Mouse (Mus musculus): ENCODE results near the gene Rps6ka1. TPM values are rescaled to one million over a fixed set of nuclear protein-coding genes. Genes with fewer than 3 reads are reported as not detected.

The Rps6ka1 gene
- 14.3 and 18.3 TPM in 2 replicates for polyA plus RNA-seq (2012; rRNA removed)

DNA sequence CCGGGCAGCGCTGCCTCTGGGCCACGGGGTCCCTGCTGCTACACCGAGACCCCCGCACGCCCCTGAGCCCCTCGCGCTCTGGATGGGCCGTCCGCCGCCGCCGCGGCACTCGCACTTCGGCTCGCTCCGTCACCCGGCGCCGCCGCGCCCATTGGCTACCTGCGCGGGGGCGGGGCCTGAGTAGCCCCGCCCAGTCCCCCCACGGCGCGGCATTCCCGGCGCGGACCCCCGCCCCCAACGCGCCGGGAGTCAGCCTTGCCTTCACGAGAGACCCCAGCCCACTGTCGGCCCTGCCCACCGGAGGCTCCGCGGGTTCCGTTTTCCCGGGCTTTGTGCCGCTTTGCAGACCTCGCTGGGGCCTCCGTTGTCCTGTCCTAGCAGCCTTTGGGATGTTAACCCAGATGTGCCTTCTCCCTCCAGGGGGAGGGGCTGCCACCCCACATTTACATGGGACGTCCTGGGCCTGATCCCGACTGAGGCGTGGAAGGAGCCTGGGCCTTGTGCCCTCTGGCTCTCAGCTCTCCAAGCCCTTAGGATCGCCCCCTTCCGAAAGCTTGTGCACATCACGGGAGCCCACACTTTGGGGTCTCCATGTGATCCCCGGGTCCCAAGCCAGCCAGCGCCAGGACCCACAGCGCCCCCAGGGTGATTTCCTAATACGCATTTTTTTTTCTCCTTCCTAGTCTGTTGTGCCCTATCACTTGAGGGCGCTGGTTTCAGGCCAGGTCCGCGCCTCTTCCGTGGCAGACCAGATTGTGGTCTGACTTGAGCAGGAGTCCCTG lies at the start of gene Rps6ka1:
Rps6ka1 (minus strand) TSS at position 126 of the 782 bp plus-strand sequence.

Other genes with a start within 250 kb of the Rps6ka1 start
- 31.6 and 33.7 TPM in 2 replicates for gene Zdhhc18, start 237.6 kb downstream of the Rps6ka1 start, polyA plus RNA-seq (2012; rRNA removed)
- gene Pigv, start 215.2 kb downstream of the Rps6ka1 start, polyA plus RNA-seq (2012; rRNA removed) = 11.5 and 11.7 TPM in 2 replicates
- gene Arid1a, start 131.0 kb downstream of the Rps6ka1 start, polyA plus RNA-seq (2012; rRNA removed) = 89.4 and 90.0 TPM in 2 replicates
- 735 and 855 TPM in 2 replicates for gene Hmgn2, start 80.9 kb upstream of the Rps6ka1 start, polyA plus RNA-seq (2012; rRNA removed)
- 48.2 and 49.5 TPM in 2 replicates for gene Dhdds, start 113.1 kb upstream of the Rps6ka1 start, polyA plus RNA-seq (2012; rRNA removed)
- 0.32 and 0.36 TPM in 2 replicates for gene Lin28a, start 131.0 kb upstream of the Rps6ka1 start, polyA plus RNA-seq (2012; rRNA removed)
- gene Zfp683, start 166.0 kb upstream of the Rps6ka1 start, polyA plus RNA-seq (2012; rRNA removed) = 0.04 TPM in 1 of 2 replicates, not detected in the other
- 1.2 and 2.1 TPM in 2 replicates for gene Crybg2, start 173.0 kb upstream of the Rps6ka1 start, polyA plus RNA-seq (2012; rRNA removed)
- gene Cd52, start 207.3 kb upstream of the Rps6ka1 start, polyA plus RNA-seq (2012; rRNA removed) = 7.7 and 8.2 TPM in 2 replicates
- 23.9 and 27.0 TPM in 2 replicates for gene Ubxn11, start 214.8 kb upstream of the Rps6ka1 start, polyA plus RNA-seq (2012; rRNA removed)
- gene Sh3bgrl3, start 241.0 kb upstream of the Rps6ka1 start, polyA plus RNA-seq (2012; rRNA removed) = 205 and 259 TPM in 2 replicates

Measured in central nervous system, embryonic 14 days (tissue).